Mouse (Mus musculus) cerebellum, postnatal 25 days (tissue): ENCODE measurements around the gene Fam111a.

Experiments
- DNase-seq, 2 experiments: peaks; one replicate each; pipeline ENCODE4 v3.0.0; 2021; ENCODE audit warnings: mixed read lengths in 2 of 2

Fam111a gene

DNA sequence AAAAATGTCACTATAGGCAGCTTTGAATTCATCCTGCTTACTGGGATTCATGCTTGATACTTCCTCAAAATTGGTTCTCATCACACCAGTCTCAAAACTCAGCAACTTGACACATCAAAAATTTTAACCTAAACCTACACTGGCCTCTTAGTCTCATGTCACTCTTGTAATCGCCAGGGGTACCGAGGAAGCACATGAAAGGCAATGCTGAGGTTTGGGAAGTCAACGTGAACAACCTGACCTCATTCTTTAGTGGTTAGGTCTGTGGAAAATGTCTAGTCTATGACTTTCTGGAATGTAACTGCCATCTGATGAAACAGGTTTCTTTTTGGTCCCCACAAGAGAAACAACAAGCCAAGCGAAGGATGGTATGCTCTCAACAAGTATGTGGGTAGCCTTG, 89.4 kb downstream of the Fam111a start:
- DNase-seq: no peak

DNA sequence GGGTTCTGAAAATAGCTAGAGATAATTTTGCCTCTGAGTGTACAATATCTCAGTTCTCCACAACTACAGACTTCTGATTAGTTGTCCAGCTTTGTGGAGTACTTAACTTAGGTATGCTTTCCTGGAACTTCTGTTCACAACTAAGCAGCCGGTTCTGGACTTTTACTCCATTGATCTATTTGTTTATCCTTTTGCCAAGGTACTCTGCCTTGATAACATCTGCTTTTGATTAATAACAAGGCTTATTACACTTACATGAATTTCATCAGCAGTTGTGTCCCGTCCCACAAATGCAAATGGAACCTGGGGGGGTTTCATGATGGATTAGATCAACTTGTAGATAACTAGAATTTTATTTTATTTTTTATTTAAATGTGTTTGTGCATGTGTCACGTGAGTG, 91.3 kb downstream of the Fam111a start:
- DNase-seq: no peak

DNA sequence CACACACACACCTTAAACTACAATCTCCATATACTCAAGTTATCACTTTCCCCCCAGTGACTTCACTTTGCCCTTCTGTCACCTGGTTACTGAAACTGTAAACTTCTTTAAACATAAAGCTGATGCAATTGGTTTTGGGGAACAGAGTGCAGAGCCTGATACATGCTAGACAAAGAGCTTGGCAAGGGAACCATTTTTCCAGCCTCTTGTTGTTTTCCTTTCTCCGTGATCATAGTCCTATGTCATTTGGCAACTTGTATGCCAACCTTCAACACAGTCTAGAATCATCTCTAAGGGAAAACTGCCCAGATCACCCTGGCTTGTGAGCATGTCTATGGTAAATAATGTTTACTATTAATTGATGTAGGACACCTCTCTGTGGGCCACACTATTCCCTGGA, 92.5 kb downstream of the Fam111a start:
- no peak for DNase-seq
